Mouse (Mus musculus) limb, embryonic 11.5 days (tissue): ENCODE measurements around the gene Olfr1170. TPM values are rescaled to one million over a fixed set of nuclear protein-coding genes. Genes with fewer than 3 reads are reported as not detected.

ENCODE experiments used
- ATAC-seq: fragments of 200-750 bp; cut with Nextera tagmentation; 2 replicates; pipeline ENCODE4 v1.8.0; 2017; ENCODE audit warnings: low read depth; ENCODE audit not compliant: insufficient number of reproducible peaks, low FRiP score, low TSS enrichment
- DNase-seq: peaks from one replicate; pipeline ENCODE4 v3.0.0-alpha.2; 2015; ENCODE audit warnings: low spot score
- H3K27ac ChIP-seq: fragments of 300-500 bp; sonication (generic); replicated peaks from 2 replicates; pipeline ENCODE4 v1.5.1; 2014; ENCODE audit warnings: low read depth, mild to moderate bottlenecking, low read length
- H3K27me3 ChIP-seq: fragments of 300-500 bp; sonication (generic); 2 replicates; pipeline ENCODE4 v1.6.1; 2014; ENCODE audit warnings: mild to moderate bottlenecking, low read length, mixed read lengths; ENCODE audit not compliant: control insufficient read depth, insufficient read depth
- H3K36me3 ChIP-seq: fragments of 300-500 bp; sonication (generic); 2 replicates; pipeline ENCODE4 v1.6.1; 2014; ENCODE audit warnings: mild to moderate bottlenecking, low read length, moderate library complexity, mixed read lengths; ENCODE audit not compliant: control insufficient read depth, insufficient read depth
- H3K4me1 ChIP-seq: fragments of 300-500 bp; sonication (generic); 2 replicates; pipeline ENCODE4 v1.6.1; 2014; ENCODE audit warnings: low read length, mixed read lengths; ENCODE audit not compliant: control insufficient read depth, insufficient read depth
- H3K4me2 ChIP-seq: fragments of 300-500 bp; sonication (generic); 2 replicates; pipeline ENCODE4 v1.6.1; 2014; ENCODE audit warnings: low read depth, mild to moderate bottlenecking, moderate library complexity; ENCODE audit not compliant: severe bottlenecking
- H3K4me3 ChIP-seq: fragments of 300-500 bp; sonication (generic); 2 replicates; pipeline ENCODE4 v1.5.1; 2014; ENCODE audit warnings: low read depth, low read length
- H3K9ac ChIP-seq: fragments of 300-500 bp; sonication (generic); 2 replicates; pipeline ENCODE4 v1.6.1; 2014; ENCODE audit warnings: mild to moderate bottlenecking, low read length
- H3K9me3 ChIP-seq: fragments of 300-500 bp; sonication (generic); 2 replicates; pipeline ENCODE4 v1.6.1; 2016; ENCODE audit warnings: low read length; ENCODE audit not compliant: control insufficient read depth
- WGBS: fragments of 180-500 bp; shearing (Covaris S2); extraction: QIAGEN DNeasy Blood & Tissue Kit; methylation state at CpG from one replicate; pipeline ENCODE4 v1.1.7; 2014; 5-methylcytosine and 5-hydroxymethylcytosine counted together
- polyA plus RNA-seq: library from polyadenylated mRNA; unstranded; fragments of >200 nt; fragmentation: Nextera tagmentation; extraction: Ambion mirVana; gene quantifications from 2 replicates; pipeline ENCODE4 v1.2.1, GENCODE M21; 2014

Gene Olfr1170
- not detected in 2 replicates for polyA plus RNA-seq

DNA sequence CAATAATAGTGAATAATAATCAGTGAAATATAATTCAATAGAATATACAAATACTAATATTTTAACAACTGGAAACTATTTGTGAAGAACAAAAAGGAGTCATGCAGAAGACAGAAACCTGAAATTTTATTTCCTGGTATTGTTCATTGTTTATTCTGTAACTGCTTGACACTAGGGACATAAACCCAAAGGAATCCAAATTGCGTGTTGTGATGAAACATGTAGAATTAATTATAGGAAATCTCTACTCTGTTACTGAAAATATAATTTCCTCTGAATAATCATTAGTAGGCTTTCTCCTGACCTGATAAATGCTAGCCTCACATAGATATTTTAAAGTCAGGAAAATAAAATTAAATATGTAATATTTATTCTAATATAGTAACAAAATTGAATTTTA, at the start of gene Olfr1170:
Gene Olfr1170, minus strand, starts transcription at position 101 of the 400 bp plus-strand sequence.
- Histone ChIP-seq H3K4me1 (no peaks in the 10 kb centered on the region), H3K9me3 (no peaks in the 10 kb centered on the region), H3K27ac (no peak within 1 kb of the TSS), H3K36me3 (no peaks in the 10 kb centered on the region), H3K27me3 (no peaks in the 10 kb centered on the region), H3K9ac (no peak within 1 kb of the TSS), H3K4me2 (no peak within 1 kb of the TSS), H3K4me3 (no peak within 1 kb of the TSS)
- WGBS: 91% methylated on average over 1 of the region's 1 CpGs
- DNase-seq (no peak), ATAC-seq (no peak)

DNA sequence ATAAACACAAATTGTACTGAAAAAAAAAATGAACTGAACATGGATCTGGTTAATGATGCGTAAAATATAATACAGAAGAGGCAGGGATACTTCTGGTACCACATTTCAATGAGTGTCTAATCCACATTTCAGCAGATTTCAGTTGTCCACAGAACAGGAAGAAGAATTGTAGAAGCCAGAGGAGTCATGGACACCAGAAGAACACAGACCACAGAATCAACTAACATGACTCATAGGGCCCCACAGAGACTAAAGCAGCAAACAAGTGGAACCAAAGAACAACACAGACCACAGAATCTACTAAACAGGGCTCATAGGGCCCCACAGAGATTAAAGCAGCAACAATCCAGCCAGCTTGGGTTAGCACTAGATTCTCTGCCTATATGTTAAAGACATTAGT, 7.3 kb downstream of the Olfr1170 start:
- Histone ChIP-seq H3K4me3 (no peak overlapping the region), H3K27ac (no peak overlapping the region), H3K27me3 (no peaks in the 10 kb centered on the region), H3K4me2 (no peak overlapping the region), H3K36me3 (no peaks in the 10 kb centered on the region), H3K4me1 (no peaks in the 10 kb centered on the region), H3K9ac (no peak overlapping the region), H3K9me3 (no peaks in the 10 kb centered on the region)
- no peak for ATAC-seq
- no peak for DNase-seq
- WGBS: 91% methylated on average over 1 of the region's 1 CpGs

DNA sequence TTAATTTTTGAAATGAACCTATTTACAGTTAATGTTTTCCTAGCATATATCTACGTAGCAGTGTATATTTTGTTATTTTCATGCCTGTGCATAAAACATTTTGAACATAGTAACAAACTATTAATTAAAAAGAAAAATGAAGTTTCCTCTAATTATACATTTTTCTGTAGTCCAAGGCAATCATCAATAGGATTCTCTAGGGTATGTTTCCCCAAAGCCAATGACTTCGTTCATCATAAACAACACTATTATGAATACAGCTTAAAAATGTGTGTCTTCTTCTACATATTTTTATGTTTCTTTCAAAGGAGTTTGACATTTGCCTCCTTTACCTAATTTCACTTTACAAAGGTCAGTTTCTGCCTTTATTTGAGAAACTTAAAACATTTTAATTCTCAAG, 46.6 kb downstream of the Olfr1170 start, which contains the start of gene Olfr1168:
Gene Olfr1168, plus strand, starts transcription at position 301 of the 400 bp plus-strand sequence.
- H3K36me3 ChIP-seq: no peaks in the 10 kb centered on the region
- no peak within 1 kb of the TSS for H3K27ac ChIP-seq
- DNase-seq: no peak
- no peak for ATAC-seq
- 93% methylated on average over 2 of the region's 2 CpGs for WGBS
- no peaks in the 10 kb centered on the region for H3K27me3 ChIP-seq
- no peaks in the 10 kb centered on the region for H3K4me1 ChIP-seq
- no peak within 1 kb of the TSS for H3K4me3 ChIP-seq
- no peaks in the 10 kb centered on the region for H3K9me3 ChIP-seq
- no peak within 1 kb of the TSS for H3K4me2 ChIP-seq
- H3K9ac ChIP-seq: no peak within 1 kb of the TSS

Other genes starting within 250 kb of the Olfr1170 start
- not detected in 2 replicates for gene Olfr1158, start 238.2 kb downstream of the Olfr1170 start, polyA plus RNA-seq
- gene Olfr1160, start 220.1 kb downstream of the Olfr1170 start, polyA plus RNA-seq: not detected in 2 replicates
- gene Olfr1161, start 205.6 kb downstream of the Olfr1170 start, polyA plus RNA-seq: not detected in 2 replicates
- 0.09 TPM in 1 of 2 replicates, not detected in the other for gene Olfr73, start 190.6 kb downstream of the Olfr1170 start, polyA plus RNA-seq
- gene Olfr1162, start 177.2 kb downstream of the Olfr1170 start, polyA plus RNA-seq: not detected in 2 replicates
- not detected in 2 replicates for gene Olfr1163, start 156.5 kb downstream of the Olfr1170 start, polyA plus RNA-seq
- not detected in 2 replicates for gene Olfr1164, start 134.4 kb downstream of the Olfr1170 start, polyA plus RNA-seq
- not detected in 2 replicates for gene Olfr1166, start 100.1 kb downstream of the Olfr1170 start, polyA plus RNA-seq
- gene Olfr1167, start 73.1 kb downstream of the Olfr1170 start, polyA plus RNA-seq: not detected in 2 replicates
- gene Olfr1168, start 46.5 kb downstream of the Olfr1170 start, polyA plus RNA-seq: not detected in 2 replicates
- not detected in 2 replicates for gene Olfr1173, start 51.5 kb upstream of the Olfr1170 start, polyA plus RNA-seq
- gene Olfr1174-ps, start 86.8 kb upstream of the Olfr1170 start, polyA plus RNA-seq: not detected in 2 replicates
- not detected in 2 replicates for gene Olfr1175-ps, start 98.9 kb upstream of the Olfr1170 start, polyA plus RNA-seq
- not detected in 2 replicates for gene Olfr1176, start 108.4 kb upstream of the Olfr1170 start, polyA plus RNA-seq
- gene Olfr1177-ps, start 118.2 kb upstream of the Olfr1170 start, polyA plus RNA-seq: not detected in 2 replicates
- not detected in 2 replicates for gene Olfr1178, start 158.7 kb upstream of the Olfr1170 start, polyA plus RNA-seq
- gene Olfr1179, start 178.1 kb upstream of the Olfr1170 start, polyA plus RNA-seq: not detected in 2 replicates
- gene Olfr1180, start 190.8 kb upstream of the Olfr1170 start, polyA plus RNA-seq: not detected in 2 replicates
- gene Olfr1181, start 197.8 kb upstream of the Olfr1170 start, polyA plus RNA-seq: not detected in 2 replicates
- gene Gm13757, start 220.8 kb upstream of the Olfr1170 start, polyA plus RNA-seq: not detected in 2 replicates
- not detected in 2 replicates for gene Olfr1183, start 226.5 kb upstream of the Olfr1170 start, polyA plus RNA-seq